Mouse (Mus musculus) ovary, postnatal 10 days (tissue): ENCODE data around the gene Kcnn3.

Source experiments
- DNase-seq: peaks from one replicate; pipeline ENCODE4 v3.0.0; 2022; ENCODE audit warnings: low spot score

Gene Kcnn3

GRCm38 (mm10) chr3:89667131-89667530 is 147.2 kb downstream of the Kcnn3 start:
- no peak for DNase-seq

- no peak for DNase-seq
Measured at GRCm38 (mm10) chr3:89671334-89671733, 151.4 kb downstream of the Kcnn3 start.

- DNase-seq, result no peak
Measured at GRCm38 (mm10) chr3:89672573-89673317, 152.8 kb downstream of the Kcnn3 start.

GRCm38 (mm10) chr3:89677617-89678016 is 157.7 kb downstream of the Kcnn3 start:
- DNase-seq, result no peak

GRCm38 (mm10) chr3:89686031-89686430 is 166.1 kb downstream of the Kcnn3 start:
- no peak for DNase-seq

- peak; percentile 83 for DNase-seq
Measured at GRCm38 (mm10) chr3:89688694-89689581, 169.0 kb downstream of the Kcnn3 start.

GRCm38 (mm10) chr3:89691776-89692175 is 171.8 kb downstream of the Kcnn3 start:
- no peak for DNase-seq

GRCm38 (mm10) chr3:89696152-89696821 is 176.3 kb downstream of the Kcnn3 start:
- no peak for DNase-seq

GRCm38 (mm10) chr3:89698958-89699357 is 179.0 kb downstream of the Kcnn3 start:
- no peak for DNase-seq

GRCm38 (mm10) chr3:89700461-89700860 is 180.5 kb downstream of the Kcnn3 start:
- DNase-seq, result no peak

- DNase-seq, result no peak
Measured at GRCm38 (mm10) chr3:89703596-89703995, 183.6 kb downstream of the Kcnn3 start.

GRCm38 (mm10) chr3:89704064-89704463 is 184.1 kb downstream of the Kcnn3 start:
- no peak for DNase-seq

- peak; percentile 63 for DNase-seq
Measured at GRCm38 (mm10) chr3:89714359-89715206, 194.6 kb downstream of the Kcnn3 start, which contains the start of gene Adar. Gene Adar, plus strand, starts transcription at chr3:89715022.

GRCm38 (mm10) chr3:89715207-89715966 is 195.4 kb downstream of the Kcnn3 start:
- peak; percentile 13 for DNase-seq

GRCm38 (mm10) chr3:89715967-89716256 is 195.9 kb downstream of the Kcnn3 start:
- no peak for DNase-seq

GRCm38 (mm10) chr3:89722032-89722431 is 202.1 kb downstream of the Kcnn3 start:
- no peak for DNase-seq

- DNase-seq, result no peak
Measured at GRCm38 (mm10) chr3:89723400-89724084, 203.6 kb downstream of the Kcnn3 start.
